Mouse (Mus musculus) lung, adult 2 months (tissue): ENCODE data around the gene Hnrnpa1.

Source experiments
- CTCF ChIP-seq: fragments of 200-500 bp; IDR thresholded peaks from 2 replicates; pipeline ENCODE4 v1.5.1; 2011; ENCODE audit warnings: mild to moderate bottlenecking, low read length, control low read depth; ENCODE audit not compliant: insufficient read depth
- POLR2A ChIP-seq: fragments of 200-500 bp; IDR thresholded peaks from 2 replicates; pipeline ENCODE4 v1.6.1; 2011; ENCODE audit warnings: low read depth, mild to moderate bottlenecking, control low read depth, low read length, borderline replicate concordance; ENCODE audit errors: extremely low read depth

GRCm38 (mm10) chr15:103257790-103258728 is 17.8 kb downstream of the Hnrnpa1 start, which contains the start of gene Nfe2:
- no peak for TF ChIP-seq POLR2A
- TF ChIP-seq CTCF: no peak
